Mouse (Mus musculus) midbrain, embryonic 11.5 days (tissue): ENCODE results near the gene Prkd3. TPM values are rescaled to one million over a fixed set of nuclear protein-coding genes. Genes with fewer than 3 reads are reported as not detected.

Experiments
- ATAC-seq: fragments of 200-750 bp; cut with Nextera tagmentation; 2 replicates; pipeline ENCODE4 v1.8.0; 2017; ENCODE audit warnings: moderate TSS enrichment, moderate library complexity; ENCODE audit not compliant: low FRiP score
- DNase-seq: peaks from one replicate; pipeline ENCODE4 v3.0.0; 2015; ENCODE audit warnings: low spot score; ENCODE audit errors: missing footprints
- H3K27ac ChIP-seq: fragments of 300-500 bp; sonication (generic); 2 replicates; pipeline ENCODE4 v1.5.1; 2014; ENCODE audit warnings: low read depth, low read length
- H3K27me3 ChIP-seq: fragments of 300-500 bp; sonication (generic); 2 replicates; pipeline ENCODE4 v1.6.1; 2014; ENCODE audit warnings: mild to moderate bottlenecking, low read length, moderate library complexity, mixed read lengths; ENCODE audit not compliant: control insufficient read depth, insufficient read depth
- H3K36me3 ChIP-seq: fragments of 300-500 bp; sonication (generic); 2 replicates; pipeline ENCODE4 v1.6.1; 2014; ENCODE audit warnings: mild to moderate bottlenecking, low read length, moderate library complexity, mixed read lengths; ENCODE audit not compliant: control insufficient read depth, insufficient read depth
- H3K4me1 ChIP-seq: fragments of 300-500 bp; sonication (generic); 2 replicates; pipeline ENCODE4 v1.6.1; 2014; ENCODE audit warnings: low read length; ENCODE audit not compliant: control insufficient read depth, insufficient read depth
- H3K4me2 ChIP-seq: fragments of 300-500 bp; sonication (generic); 2 replicates; pipeline ENCODE4 v1.6.1; 2014; ENCODE audit warnings: mild to moderate bottlenecking, moderate library complexity
- H3K4me3 ChIP-seq: fragments of 300-500 bp; sonication (generic); 2 replicates; pipeline ENCODE4 v1.5.1; 2014; ENCODE audit warnings: low read depth, low read length
- H3K9ac ChIP-seq: fragments of 300-500 bp; sonication (generic); 2 replicates; pipeline ENCODE4 v1.6.1; 2014; ENCODE audit warnings: low read length
- H3K9me3 ChIP-seq: fragments of 300-500 bp; sonication (generic); 2 replicates; pipeline ENCODE4 v1.6.1; 2016; ENCODE audit warnings: low read length; ENCODE audit not compliant: control insufficient read depth
- WGBS: fragments of 180-500 bp; shearing (Covaris S2); extraction: QIAGEN DNeasy Blood & Tissue Kit; methylation state at CpG from one replicate; pipeline ENCODE4 v1.1.7; 2014; 5-methylcytosine and 5-hydroxymethylcytosine counted together
- polyA plus RNA-seq: library from polyadenylated mRNA; unstranded; fragments of >200 nt; fragmentation: Nextera tagmentation; extraction: Ambion mirVana; gene quantifications from 2 replicates; pipeline ENCODE4 v1.2.1, GENCODE M21; 2014

Prkd3 gene
- polyA plus RNA-seq, 1 experiment from 2014 or later: 48.0 TPM

GRCm38 (mm10) chr17:78994931-78995820, 25.4 kb downstream of the Prkd3 start:
- H3K4me2 ChIP-seq: no peak overlapping the region
- DNase-seq (no peak), ATAC-seq (no peak)
- no peaks in the 10 kb centered on the region for H3K36me3 ChIP-seq
- no peak overlapping the region for H3K9ac ChIP-seq
- H3K27ac ChIP-seq: no peak overlapping the region
- no peaks in the 10 kb centered on the region for H3K9me3 ChIP-seq
- no peaks in the 10 kb centered on the region for H3K27me3 ChIP-seq
- no peaks in the 10 kb centered on the region for H3K4me1 ChIP-seq
- H3K4me3 ChIP-seq: no peak overlapping the region
- WGBS: 82% methylated on average over 9 of the region's 9 CpGs

GRCm38 (mm10) chr17:78994382-78994781, 26.2 kb downstream of the Prkd3 start:
- Histone ChIP-seq H3K9me3 (no peaks in the 10 kb centered on the region), H3K4me3 (no peak overlapping the region), H3K36me3 (no peaks in the 10 kb centered on the region), H3K4me2 (no peak overlapping the region), H3K27ac (no peak overlapping the region), H3K27me3 (no peaks in the 10 kb centered on the region), H3K9ac (no peak overlapping the region), H3K4me1 (no peaks in the 10 kb centered on the region)
- 93% methylated on average over 8 of the region's 8 CpGs for WGBS
- no peak for DNase-seq
- no peak for ATAC-seq

- Histone ChIP-seq H3K9ac (no peak overlapping the region), H3K27me3 (no peaks in the 10 kb centered on the region), H3K27ac (no peak overlapping the region), H3K4me2 (no peak overlapping the region), H3K4me3 (no peak overlapping the region), H3K9me3 (no peaks in the 10 kb centered on the region), H3K36me3 (no peaks in the 10 kb centered on the region), H3K4me1 (no peaks in the 10 kb centered on the region)
- ATAC-seq (no peak), DNase-seq (no peak)
- 84% methylated on average over 2 of the region's 2 CpGs for WGBS
These were observed 26.9 kb downstream of the Prkd3 start for GRCm38 (mm10) chr17:78993670-78994069.

- no peaks in the 10 kb centered on the region for H3K36me3 ChIP-seq
- ATAC-seq (no peak), DNase-seq (no peak)
- H3K27me3 ChIP-seq: no peaks in the 10 kb centered on the region
- no peak overlapping the region for H3K9ac ChIP-seq
- no peak overlapping the region for H3K4me2 ChIP-seq
- H3K27ac ChIP-seq: no peak overlapping the region
- no peaks in the 10 kb centered on the region for H3K9me3 ChIP-seq
- H3K4me3 ChIP-seq: no peak overlapping the region
- H3K4me1 ChIP-seq: no peaks in the 10 kb centered on the region
- 88% methylated on average over 9 of the region's 9 CpGs for WGBS
These were observed 28.2 kb downstream of the Prkd3 start for GRCm38 (mm10) chr17:78992303-78993027.

- WGBS: 99% methylated on average over 2 of the region's 2 CpGs
- Histone ChIP-seq H3K27me3 (no peaks in the 10 kb centered on the region), H3K9ac (no peak overlapping the region), H3K9me3 (no peaks in the 10 kb centered on the region), H3K27ac (no peak overlapping the region), H3K4me2 (no peak overlapping the region), H3K36me3 (no peaks in the 10 kb centered on the region), H3K4me1 (no peaks in the 10 kb centered on the region), H3K4me3 (no peak overlapping the region)
- DNase-seq (no peak), ATAC-seq (no peak)
These were observed 29.1 kb downstream of the Prkd3 start for GRCm38 (mm10) chr17:78991549-78991948.

GRCm38 (mm10) chr17:78989015-78989414, 31.6 kb downstream of the Prkd3 start:
- Histone ChIP-seq H3K4me1 (no peaks in the 10 kb centered on the region), H3K27me3 (no peaks in the 10 kb centered on the region), H3K36me3 (no peaks in the 10 kb centered on the region), H3K9me3 (no peaks in the 10 kb centered on the region), H3K4me3 (no peak overlapping the region), H3K9ac (no peak overlapping the region), H3K27ac (no peak overlapping the region), H3K4me2 (no peak overlapping the region)
- no peak for ATAC-seq
- 86% methylated on average over 8 of the region's 8 CpGs for WGBS
- no peak for DNase-seq

- no peaks in the 10 kb centered on the region for H3K9me3 ChIP-seq
- no peak overlapping the region for H3K9ac ChIP-seq
- no peak overlapping the region for H3K4me3 ChIP-seq
- no peak for DNase-seq
- no peaks in the 10 kb centered on the region for H3K27me3 ChIP-seq
- H3K27ac ChIP-seq: no peak overlapping the region
- H3K36me3 ChIP-seq: peaks cover 2% of the 10 kb centered on the region; the same call in 1 of the 2 replicates
- no peak overlapping the region for H3K4me2 ChIP-seq
- WGBS: 89% methylated on average over 3 of the region's 3 CpGs
- ATAC-seq: no peak
- H3K4me1 ChIP-seq: no peaks in the 10 kb centered on the region
These were observed 36.9 kb downstream of the Prkd3 start for GRCm38 (mm10) chr17:78983736-78984135.

GRCm38 (mm10) chr17:78983166-78983565, 37.5 kb downstream of the Prkd3 start:
- no peak for ATAC-seq
- Histone ChIP-seq H3K36me3 (peaks cover 2% of the 10 kb centered on the region; the same call in 1 of the 2 replicates), H3K4me1 (no peaks in the 10 kb centered on the region), H3K9me3 (no peaks in the 10 kb centered on the region), H3K4me2 (no peak overlapping the region), H3K27ac (no peak overlapping the region), H3K9ac (no peak overlapping the region), H3K27me3 (no peaks in the 10 kb centered on the region), H3K4me3 (no peak overlapping the region)
- 96% methylated on average over 8 of the region's 8 CpGs for WGBS
- no peak for DNase-seq

- no peak overlapping the region for H3K27ac ChIP-seq
- ATAC-seq (no peak), DNase-seq (peak; percentile 84)
- H3K27me3 ChIP-seq: no peaks in the 10 kb centered on the region
- no peak overlapping the region for H3K9ac ChIP-seq
- H3K4me3 ChIP-seq: no peak overlapping the region
- H3K9me3 ChIP-seq: no peaks in the 10 kb centered on the region
- no peak overlapping the region for H3K4me2 ChIP-seq
- H3K36me3 ChIP-seq: peaks cover 2% of the 10 kb centered on the region; the same call in 1 of the 2 replicates
- 86% methylated on average over 3 of the region's 3 CpGs for WGBS
- H3K4me1 ChIP-seq: no peaks in the 10 kb centered on the region
These were observed 52.1 kb downstream of the Prkd3 start for GRCm38 (mm10) chr17:78968500-78968899.
